Mouse (Mus musculus) left cerebral cortex, adult 2 months (tissue): ENCODE measurements at regions not wholly inside any gene's neighbourhood (a gene's known extent, or its start where the extent isn't known, plus 50 kb on each side); places are given as distances from the start of the nearest gene placed in this dataset.
A peak's percentile ranks its signal among the peaks of the same experiment; 100 is the strongest.

Experiments
- DNase-seq, 2 experiments: peaks; one replicate each; pipeline ENCODE4 v3.0.0; 2021 to 2022; ENCODE audit warnings: low spot score in 2 of 2, mixed read lengths in 1 of 2; ENCODE audit errors: extremely low spot score in 1 of 2
- H3K27ac ChIP-seq: fragments of 200-600 bp; 2 replicates; pipeline ENCODE4 v1.8.1; 2022
- H3K4me3 ChIP-seq: fragments of 200-600 bp; 2 replicates; pipeline ENCODE4 v1.8.1; 2022
- CTCF ChIP-seq: fragments of 200-600 bp; IDR thresholded peaks from 2 replicates; pipeline ENCODE4 v1.8.1; 2022; ENCODE audit warnings: antibody characterized with exemption, mild to moderate bottlenecking, moderate library complexity
- intact Hi-C: fragments of 180-260 bp; cut with DNase I; formaldehyde crosslinking; loops from one replicate; pipeline ENCODE4 v1.15.1; 2025

- intact Hi-C loops, result no loop called here
- no peak overlapping the region for H3K27ac ChIP-seq
- H3K4me3 ChIP-seq, result no peak overlapping the region
- TF ChIP-seq CTCF, result no peak
- DNase-seq, result no peak
Measured at GRCm38 (mm10) chr3:52618925-52619224, 350.7 kb downstream of the Foxo1 start.

GRCm38 (mm10) chr3:52618212-52618924 lies 350.2 kb downstream of the Foxo1 start:
- DNase-seq, result no peak
- intact Hi-C loops, result no loop called here
- no peak overlapping the region for H3K27ac ChIP-seq
- no peak for TF ChIP-seq CTCF
- H3K4me3 ChIP-seq, result no peak overlapping the region

GRCm38 (mm10) chr3:52617413-52618149 lies 349.4 kb downstream of the Foxo1 start:
- no peak overlapping the region for H3K4me3 ChIP-seq
- no peak for TF ChIP-seq CTCF
- DNase-seq, result no peak
- intact Hi-C loops, result no loop called here
- H3K27ac ChIP-seq, result no peak overlapping the region

- H3K4me3 ChIP-seq, result no peak overlapping the region
- intact Hi-C loops, result no loop called here
- DNase-seq, result no peak
- no peak overlapping the region for H3K27ac ChIP-seq
- TF ChIP-seq CTCF, result peak; percentile 13
Measured at GRCm38 (mm10) chr3:52611881-52612280, 343.7 kb downstream of the Foxo1 start.

GRCm38 (mm10) chr3:52610466-52610865 lies 342.3 kb downstream of the Foxo1 start:
- intact Hi-C loops, result no loop called here
- no peak for TF ChIP-seq CTCF

GRCm38 (mm10) chr3:52608086-52608426 lies 339.9 kb downstream of the Foxo1 start:
- Histone ChIP-seq H3K27ac (no peak overlapping the region), H3K4me3 (no peak overlapping the region)
- no peak for TF ChIP-seq CTCF
- intact Hi-C loops, result no loop called here
- no peak for DNase-seq

More at GRCm38 (mm10) chr3:52610466-52610865, 342.3 kb downstream of the Foxo1 start:
- Histone ChIP-seq H3K4me3 (no peak overlapping the region), H3K27ac (no peak overlapping the region)
- DNase-seq, result no peak

GRCm38 (mm10) chr3:52607379-52608085 lies 339.4 kb downstream of the Foxo1 start:
- DNase-seq, result no peak
- Histone ChIP-seq H3K4me3 (no peak overlapping the region), H3K27ac (no peak overlapping the region)
- intact Hi-C loops, result no loop called here
- TF ChIP-seq CTCF, result no peak

GRCm38 (mm10) chr3:52605261-52605771 lies 337.2 kb downstream of the Foxo1 start:
- Histone ChIP-seq H3K4me3 (no peak overlapping the region), H3K27ac (no peak overlapping the region)
- intact Hi-C loops, result no loop called here
- TF ChIP-seq CTCF, result no peak
- DNase-seq, result no peak

GRCm38 (mm10) chr3:52603244-52603704 lies 335.1 kb downstream of the Foxo1 start:
- no peak for DNase-seq
- no peak for TF ChIP-seq CTCF
- Histone ChIP-seq H3K4me3 (no peak overlapping the region), H3K27ac (no peak overlapping the region)
- intact Hi-C loops, result loop anchor here (5.0 kb wide), 1 partner anchor 154 kb away; no protein-coding TSS in a partner anchor

GRCm38 (mm10) chr3:52601011-52601745 lies 333.0 kb downstream of the Foxo1 start:
- DNase-seq, result peak; percentile 55 to 69
- intact Hi-C loops, result loop anchor here (1.0 to 5.0 kb wide), 2 partner anchors 42 to 156 kb away; no protein-coding TSS in a partner anchor
- H3K4me3 ChIP-seq, result no peak overlapping the region
- TF ChIP-seq CTCF, result no peak
- H3K27ac ChIP-seq, result peak overlapping the region; percentile 63; the same call in 1 of the 2 replicates

GRCm38 (mm10) chr3:52600581-52600980 lies 332.4 kb downstream of the Foxo1 start:
- no peak for DNase-seq
- TF ChIP-seq CTCF, result no peak
- Histone ChIP-seq H3K4me3 (no peak overlapping the region), H3K27ac (peak overlapping the region; percentile 63; the same call in 1 of the 2 replicates)
- intact Hi-C loops, result loop anchor here (5.0 kb wide), 1 partner anchor 157 kb away; no protein-coding TSS in a partner anchor
